Mouse (Mus musculus): ENCODE results near the gene Zc3h12a.

DNA sequence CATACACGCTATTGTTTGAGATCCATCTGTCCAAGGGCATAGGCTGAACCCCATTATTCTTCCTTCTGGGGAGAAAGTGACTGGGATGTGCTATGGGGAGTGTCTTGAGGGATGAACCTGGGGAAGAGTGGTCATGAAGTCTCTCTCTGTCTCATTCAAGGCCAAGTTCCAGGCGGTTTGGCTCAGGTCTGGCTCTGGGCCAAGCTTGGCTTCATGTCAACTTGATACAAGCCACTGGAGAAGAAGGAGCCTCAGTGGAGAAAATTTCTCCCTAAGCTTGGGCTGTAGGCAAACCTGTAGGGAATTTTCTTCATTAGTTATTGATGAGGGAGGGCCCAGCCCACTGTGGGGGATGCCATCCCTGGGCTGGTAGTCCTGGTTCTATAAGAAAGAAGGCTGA lies 48.0 kb upstream of the Zc3h12a start:
- no peak for TF ChIP-seq CTCF (IDR thresholded peaks at IDR 0.05; ENCODE audit: low read depth, low read length)
- no peak for TF ChIP-seq GATA1 (IDR thresholded peaks at IDR 0.05; ENCODE audit: borderline replicate concordance, low read length)
- TF ChIP-seq POLR2AphosphoS5 (IDR thresholded peaks at IDR 0.05; ENCODE audit: insufficient replicate concordance, low read depth, low read length): no peak
- no peak for TF ChIP-seq TAL1 (conservative IDR thresholded peaks at IDR 0.05; ENCODE audit: low read depth, low read length)
- no peak for TF ChIP-seq GATA2 (IDR thresholded peaks at IDR 0.05; ENCODE audit: borderline replicate concordance, low read depth, low read length)
